Mouse (Mus musculus) cerebellum, adult 8-10 months (tissue): ENCODE results near the gene Tsen54.
A peak's percentile ranks its signal among the peaks of the same experiment; 100 is the strongest.
"Not testable (repeated sequence)": the region's sequence is repeated elsewhere in the genome, so short reads cannot be mapped to it uniquely, and the experiment has no call there.

ENCODE experiments used
- DNase-seq: peaks from one replicate; pipeline ENCODE4 v3.0.0; 2022

Gene Tsen54

GRCm38 (mm10) chr11:115831518-115831917 lies 17.0 kb downstream of the Tsen54 start:
- no peak for DNase-seq

- no peak for DNase-seq
Measured at GRCm38 (mm10) chr11:115832064-115832463, 17.5 kb downstream of the Tsen54 start.

- no peak for DNase-seq
Measured at GRCm38 (mm10) chr11:115832523-115832922, 18.0 kb downstream of the Tsen54 start.

GRCm38 (mm10) chr11:115833021-115833513 lies 18.5 kb downstream of the Tsen54 start:
- no peak for DNase-seq

GRCm38 (mm10) chr11:115834033-115834432 lies 19.5 kb downstream of the Tsen54 start:
- DNase-seq, result no peak

- no peak for DNase-seq
Measured at GRCm38 (mm10) chr11:115836656-115837395, 22.3 kb downstream of the Tsen54 start.

GRCm38 (mm10) chr11:115837606-115838345 lies 23.3 kb downstream of the Tsen54 start:
- DNase-seq, result no peak

GRCm38 (mm10) chr11:115838895-115839311 lies 24.4 kb downstream of the Tsen54 start:
- DNase-seq, result no peak

- DNase-seq, result no peak
Measured at GRCm38 (mm10) chr11:115839732-115840131, 25.2 kb downstream of the Tsen54 start.

GRCm38 (mm10) chr11:115841044-115841443 lies 26.5 kb downstream of the Tsen54 start:
- DNase-seq, result no peak

- DNase-seq, result no peak
Measured at GRCm38 (mm10) chr11:115841961-115842550, 27.5 kb downstream of the Tsen54 start.

- DNase-seq, result no peak
Measured at GRCm38 (mm10) chr11:115843141-115843890, 28.8 kb downstream of the Tsen54 start.

GRCm38 (mm10) chr11:115843891-115844239 lies 29.3 kb downstream of the Tsen54 start:
- DNase-seq, result no peak

- DNase-seq, result no peak
Measured at GRCm38 (mm10) chr11:115844240-115844639, 29.7 kb downstream of the Tsen54 start.

GRCm38 (mm10) chr11:115845819-115846218 lies 31.3 kb downstream of the Tsen54 start:
- DNase-seq, result no peak

GRCm38 (mm10) chr11:115854674-115855073 lies 40.1 kb downstream of the Tsen54 start:
- no peak for DNase-seq

- not testable (repeated sequence) for DNase-seq
Measured at GRCm38 (mm10) chr11:115857146-115857545, 42.6 kb downstream of the Tsen54 start.

- no peak for DNase-seq
Measured at GRCm38 (mm10) chr11:115857936-115858335, 43.4 kb downstream of the Tsen54 start.

GRCm38 (mm10) chr11:115858354-115858753 lies 43.8 kb downstream of the Tsen54 start, which contains the start of gene Myo15b:
TSS of gene Myo15b (plus strand) at chr11:115858406.
- no peak for DNase-seq

- peak; percentile 57 for DNase-seq
Measured at GRCm38 (mm10) chr11:115859143-115859945, 44.8 kb downstream of the Tsen54 start.

GRCm38 (mm10) chr11:115863895-115864294 lies 49.4 kb downstream of the Tsen54 start:
- no peak for DNase-seq

- DNase-seq, result no peak
Measured at GRCm38 (mm10) chr11:115869393-115869792, 54.9 kb downstream of the Tsen54 start.
